ENCODE assay signal across 22 mouse cellular contexts in the genomic region with DNA sequence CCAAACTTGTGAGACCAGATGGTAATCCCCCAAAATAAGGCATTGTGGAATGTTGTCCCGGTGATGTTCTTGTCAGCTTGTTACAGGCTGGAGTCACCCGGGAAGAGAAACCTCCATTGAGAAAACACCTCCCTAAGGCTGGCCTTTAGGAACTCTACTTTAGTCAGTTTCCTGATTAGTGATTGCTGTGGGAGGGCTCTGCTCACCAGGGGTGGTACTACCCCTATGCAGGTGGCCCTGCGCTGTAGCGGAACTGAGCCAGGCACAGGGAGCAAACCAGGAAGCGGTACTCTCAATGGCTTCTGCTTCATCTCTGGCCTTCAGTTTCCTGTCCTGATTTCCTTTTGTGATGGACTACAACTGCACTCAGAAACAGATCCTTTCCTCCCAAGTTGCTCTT. TPM values are rescaled to one million over a fixed set of nuclear protein-coding genes. Genes with fewer than 3 reads are reported as not detected.
"Had no signal": no experiment of that assay in that cellular context is flagged by ENCODE, and none has a peak within 500 bp of the region (broad histone marks: within the 10 kb centered on the region; RNA-seq: fewer than 3 reads in every experiment).

No protein-coding gene starts in this region.

- H3K4me2 ChIP-seq: liver, embryonic 12.5 days; lung, embryonic 14.5 days; midbrain, embryonic 12.5 days; stomach, embryonic 15.5 days had no signal

- ATAC-seq: liver, embryonic 12.5 days had no signal

- H3K36me3 ChIP-seq: limb, embryonic 10.5 days; liver, embryonic 12.5 days; midbrain, embryonic 12.5 days; stomach, embryonic 15.5 days had no signal

- H3K4me3 ChIP-seq: left cerebral cortex, adult 2 months; limb, embryonic 10.5 days; liver, embryonic 12.5 days; megakaryocyte, embryonic 14.5 days; midbrain, embryonic 12.5 days; stomach, embryonic 15.5 days had no signal

- H3K9ac ChIP-seq: liver, embryonic 12.5 days; lung, embryonic 14.5 days; midbrain, embryonic 12.5 days; stomach, embryonic 15.5 days had no signal

- H3K27ac ChIP-seq: kidney, postnatal 0 days; left cerebral cortex, adult 2 months; limb, embryonic 10.5 days; liver, embryonic 12.5 days; macrophage; midbrain, embryonic 12.5 days; stomach, embryonic 15.5 days had no signal

- DNase-seq: kidney, adult 11 months; kidney, adult 9 months; kidney, postnatal 36 days; lung, embryonic 14.5 days; lung, postnatal 14 days; right cerebral cortex, postnatal 4 days; thymus, adult 2 months; thymus, postnatal 4 days had no signal

- H3K9me3 ChIP-seq: limb, embryonic 10.5 days; liver, embryonic 12.5 days; megakaryocyte, embryonic 14.5 days; midbrain, embryonic 12.5 days; stomach, embryonic 15.5 days had no signal

- H3K4me1 ChIP-seq: stomach, embryonic 15.5 days had no signal

- H3K27me3 ChIP-seq: liver, embryonic 12.5 days; megakaryocyte, embryonic 14.5 days; midbrain, embryonic 12.5 days; stomach, embryonic 15.5 days had no signal

RNA-seq across cellular contexts. Expression of gene Itln1, which starts 35.2 kb away (rescaled TPM):
- total RNA-seq: layer of hippocampus, adult 18-20 months; layer of hippocampus, postnatal 10 days; left cerebral cortex, adult 2 months; left cerebral cortex, postnatal 14 days; neutrophil, adult 5-6 weeks had no signal
- polyA plus RNA-seq: intestine, embryonic 14.5 days; kidney, postnatal 0 days; limb, embryonic 10.5 days; liver, embryonic 12.5 days; liver, embryonic 16.5 days; lung, embryonic 14.5 days; macrophage; midbrain, embryonic 12.5 days had no signal

RNA-seq across cellular contexts. Expression of gene Cd244a, which starts 59.1 kb away (rescaled TPM):
- total RNA-seq: layer of hippocampus, adult 18-20 months; layer of hippocampus, postnatal 10 days; left cerebral cortex, adult 2 months; left cerebral cortex, postnatal 14 days had no signal
- polyA plus RNA-seq: limb, embryonic 10.5 days; lung, embryonic 14.5 days; midbrain, embryonic 12.5 days had no signal
